Mouse (Mus musculus) heart, adult 9 months (tissue): Measurements from ENCODE around the gene Gm20532.
"Not testable (repeated sequence)": the region's sequence is repeated elsewhere in the genome, so short reads cannot be mapped to it uniquely, and the experiment has no call there.

Experiments used
- DNase-seq, 2 experiments: peaks; one replicate each; pipeline ENCODE4 v3.0.0; 2022; ENCODE audit warnings: low spot score in 2 of 2

The Gm20532 gene

GRCm38 (mm10) chr2:26646643-26647293, 60.3 kb downstream of the Gm20532 start:
- peak; percentile 74 to 76 for DNase-seq

- no peak for DNase-seq
These were observed 68.2 kb downstream of the Gm20532 start for GRCm38 (mm10) chr2:26654687-26655086.

- DNase-seq, result no peak
These were observed 71.0 kb downstream of the Gm20532 start for GRCm38 (mm10) chr2:26657426-26657825.

GRCm38 (mm10) chr2:26661143-26661752, 74.8 kb downstream of the Gm20532 start:
- DNase-seq, result no peak

- DNase-seq, result no peak
These were observed 75.5 kb downstream of the Gm20532 start for GRCm38 (mm10) chr2:26661768-26662508.

- DNase-seq, result no peak
These were observed 76.1 kb downstream of the Gm20532 start for GRCm38 (mm10) chr2:26662509-26662882.

- DNase-seq, result no peak
These were observed 76.7 kb downstream of the Gm20532 start for GRCm38 (mm10) chr2:26663112-26663511.

- DNase-seq, result not testable (repeated sequence)
These were observed 77.1 kb downstream of the Gm20532 start for GRCm38 (mm10) chr2:26663551-26663950.

- no peak for DNase-seq
These were observed 82.3 kb downstream of the Gm20532 start for GRCm38 (mm10) chr2:26668746-26669145.

- DNase-seq, result no peak
These were observed 84.7 kb downstream of the Gm20532 start, which contains the start of gene Lcn4 for GRCm38 (mm10) chr2:26671182-26671581. Gene Lcn4, minus strand, starts transcription at chr2:26671282.
